Mouse (Mus musculus) lung, postnatal 0 days (tissue): ENCODE data around the gene Pgpep1l.

Experiments
- CTCF ChIP-seq: IDR thresholded peaks from 2 replicates; pipeline ENCODE4 v1.5.1; 2016; ENCODE audit warnings: antibody characterized with exemption, mild to moderate bottlenecking
- EP300 ChIP-seq: IDR thresholded peaks from 2 replicates; pipeline ENCODE4 v1.6.1; 2016; ENCODE audit warnings: antibody characterized with exemption, mild to moderate bottlenecking, control low read depth

DNA sequence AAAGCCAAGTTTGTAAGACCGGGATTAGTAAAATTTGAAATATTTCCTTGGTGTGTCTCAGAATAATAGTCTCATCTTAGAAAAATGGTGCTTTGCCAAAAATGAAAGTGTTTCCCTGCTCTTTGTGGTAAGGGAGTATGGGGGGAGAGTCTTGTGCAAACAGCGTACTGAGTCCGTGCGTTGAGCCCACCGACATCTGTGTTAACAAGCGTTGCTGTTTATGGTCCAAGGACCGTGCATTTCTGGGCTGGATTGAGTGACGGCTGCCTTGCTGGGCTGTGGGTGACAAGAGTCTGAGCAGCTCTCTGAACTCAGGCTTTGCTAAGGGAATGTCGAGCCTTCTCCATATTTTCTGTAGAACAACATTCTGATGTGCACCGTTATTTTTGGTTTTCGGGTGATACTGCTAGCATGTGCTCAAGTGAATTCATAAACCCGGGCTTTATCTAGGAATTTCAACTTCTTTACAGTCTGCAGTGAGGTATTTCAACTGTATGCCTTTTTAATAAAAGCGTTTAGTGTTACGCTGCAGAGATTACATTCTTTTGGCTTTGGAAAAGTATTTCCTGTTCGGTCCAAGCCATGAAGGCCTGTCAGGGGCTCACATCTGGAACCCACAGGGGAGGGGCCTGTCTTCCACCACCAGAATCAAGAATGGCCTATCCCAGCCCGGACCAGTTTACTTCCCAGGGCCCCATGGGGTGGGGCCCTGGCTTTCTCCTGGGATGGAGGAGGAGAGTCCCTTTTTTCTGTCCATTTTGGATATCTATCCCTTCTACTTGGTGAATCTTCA is 30.2 kb upstream of the Pgpep1l start:
- no peak for TF ChIP-seq CTCF
- no peak for TF ChIP-seq EP300
